In the genomic region with DNA sequence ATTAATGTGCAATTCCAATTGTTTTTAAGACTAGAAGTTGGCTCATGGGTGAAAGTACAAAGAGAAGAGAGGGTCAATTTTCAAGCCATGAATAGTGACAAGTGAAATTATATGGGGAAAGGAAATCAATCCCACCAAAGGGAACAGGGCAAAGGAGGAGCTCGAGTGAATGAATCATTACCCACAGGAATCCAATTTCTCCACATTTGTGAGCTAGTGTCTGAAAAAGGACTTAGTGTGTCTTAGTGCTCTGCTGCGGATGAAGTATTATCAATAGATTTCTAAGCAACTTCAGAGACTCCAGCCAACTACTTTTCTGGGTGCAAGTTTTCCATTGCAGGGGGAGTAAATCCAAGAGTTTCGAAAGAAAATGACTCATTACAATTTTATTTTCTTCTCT, we compare ENCODE assay signal across 23 mouse cellular contexts.
A peak's percentile ranks its signal among the peaks of the same experiment; 100 is the strongest.
DNase-seq lines count a peak whose midpoint lies in the region; ATAC-seq and TF ChIP-seq lines count a peak whose summit lies in the region.
"Had no signal": no experiment of that assay in that cellular context is flagged by ENCODE, and none has a peak within 500 bp of the region (broad histone marks: within the 10 kb centered on the region; RNA-seq: fewer than 3 reads in every experiment).

No protein-coding gene starts in this region.

- H3K27ac ChIP-seq in kidney, embryonic 15.5 days: no peak overlapping the region
- H3K27ac ChIP-seq: gastrocnemius, adult 2 months; heart, adult 2 months; heart, embryonic 10.5 days; heart, embryonic 13.5 days; hindbrain, embryonic 15.5 days had no signal

- in situ Hi-C loops in Patski (cut with MboI; ENCODE audit: low pct_unique_long_range_greater_than_20kb): no loop called here

- no peak for TF ChIP-seq CTCF in Patski (IDR thresholded peaks at IDR 0.05)

- no peaks in the 10 kb centered on the region for H3K27me3 ChIP-seq in kidney, embryonic 15.5 days
- H3K27me3 ChIP-seq in Patski: no peaks in the 10 kb centered on the region
- H3K27me3 ChIP-seq: heart, embryonic 13.5 days; hindbrain, embryonic 15.5 days had no signal

- H3K4me2 ChIP-seq in kidney, embryonic 15.5 days: no peak overlapping the region
- H3K4me2 ChIP-seq: heart, embryonic 13.5 days; hindbrain, embryonic 15.5 days had no signal

- no peaks in the 10 kb centered on the region for H3K36me3 ChIP-seq in kidney, embryonic 15.5 days
- H3K36me3 ChIP-seq: heart, embryonic 10.5 days; heart, embryonic 13.5 days; hindbrain, embryonic 15.5 days had no signal

- no peak for DNase-seq in kidney, adult 8-10 months
- DNase-seq in 3T3-L1 (ENCODE audit: low read depth, low spot score) (peak; percentile 15), Patski (ENCODE audit: low read depth, low spot score) (peak; percentile 7)
- DNase-seq in gastrocnemius, postnatal 14 days: no peak
- no peak for DNase-seq in spleen, postnatal 36 days (ENCODE audit: low spot score in 2 of 2)
- DNase-seq: adrenal gland, postnatal 10 days; adrenal gland, postnatal 36 days; B cell, adult 2 months; cerebellum, adult 18-20 months; cerebellum, adult 9-10 months; cerebellum, postnatal 14 days; forebrain, postnatal 0 days; gastrocnemius, adult 2 months; gastrocnemius, postnatal 25 days; heart, adult 2 months; heart, postnatal 14 days; heart, postnatal 4 days had no signal

- no peak overlapping the region for H3K4me3 ChIP-seq in kidney, embryonic 15.5 days (replicated peaks)
- H3K4me3 ChIP-seq: gastrocnemius, adult 2 months; heart, adult 2 months; heart, embryonic 10.5 days; heart, embryonic 13.5 days; hindbrain, embryonic 15.5 days had no signal

- POLR2A ChIA-PET in Patski (lab: Charles Lee): no interaction called here

- CTCF ChIA-PET in Patski (lab: Charles Lee): interaction anchor here (1.5 kb wide), 1 partner anchor 29 kb away, joined by 3 read pairs; no protein-coding TSS in a partner anchor

- no peak overlapping the region for H3K9ac ChIP-seq in kidney, embryonic 15.5 days
- H3K9ac ChIP-seq: forebrain, postnatal 0 days; heart, embryonic 13.5 days; hindbrain, embryonic 15.5 days had no signal

- intact Hi-C loops in gastrocnemius, postnatal 14 days (cut with DNase I; ENCODE audit: low total_unique reads): no loop called here

- WGBS in kidney, embryonic 15.5 days: 53% methylated on average over 3 of the region's 3 CpGs

- no peaks in the 10 kb centered on the region for H3K9me3 ChIP-seq in kidney, embryonic 15.5 days (replicated peaks)
- H3K9me3 ChIP-seq: heart, embryonic 10.5 days; heart, embryonic 13.5 days; hindbrain, embryonic 15.5 days had no signal

- ATAC-seq in kidney, embryonic 15.5 days (replicated peaks; ENCODE audit: low FRiP score): peak; percentile 49; the same call in 1 of the 2 replicates
- peak; percentile 69 for ATAC-seq in Patski
- ATAC-seq: CD4-positive, CD25-positive, alpha-beta regulatory T cell, adult 4 months; forebrain, embryonic 14.5 days; forebrain, postnatal 0 days had no signal

- no peaks in the 10 kb centered on the region for H3K4me1 ChIP-seq in kidney, embryonic 15.5 days
- H3K4me1 ChIP-seq: heart, embryonic 10.5 days; heart, embryonic 13.5 days; hindbrain, embryonic 15.5 days had no signal

Comparison
In these comparisons a context has a peak if more than half of its experiments do, and no peak if none do; other contexts are left out.
1. DNase-seq: peak in 3T3-L1 (single experiment) and Patski (single experiment); none in kidney, adult 8-10 months (0 of 2), gastrocnemius, postnatal 14 days (single experiment) and spleen, postnatal 36 days (0 of 2).